Mouse (Mus musculus) olfactory bulb, adult 2 months (tissue): ENCODE data around the gene Lrrc51.

ENCODE experiments used
- CTCF ChIP-seq: fragments of 200-500 bp; IDR thresholded peaks from 2 replicates; pipeline ENCODE4 v1.5.1; 2012; ENCODE audit warnings: low read depth, mild to moderate bottlenecking, low read length, moderate library complexity; ENCODE audit not compliant: insufficient read depth
- POLR2A ChIP-seq: fragments of 200-500 bp; IDR thresholded peaks from 2 replicates; pipeline ENCODE4 v1.6.1; 2012; ENCODE audit warnings: mild to moderate bottlenecking, low read depth, low read length, moderate library complexity; ENCODE audit not compliant: insufficient read depth

GRCm38 (mm10) chr7:101967256-101967655, 33.6 kb upstream of the Lrrc51 start:
- TF ChIP-seq CTCF = no peak
- no peak for TF ChIP-seq POLR2A
